Comparison of ENCODE assay signal across 16 mouse cellular contexts in genomic region chr14:26911201-26911600, GRCm38 (mm10). TPM values are rescaled to one million over a fixed set of nuclear protein-coding genes. Genes with fewer than 3 reads are reported as not detected.
DNase-seq lines count a peak whose midpoint lies in the region; ATAC-seq lines count a peak whose summit lies in the region.
"Had no signal": no experiment of that assay in that cellular context is flagged by ENCODE, and none has a peak within 500 bp of the region (broad histone marks: within the 10 kb centered on the region; RNA-seq: fewer than 3 reads in every experiment).

No protein-coding gene starts in this region.

- no peaks in the 10 kb centered on the region for H3K4me1 ChIP-seq in midbrain, embryonic 11.5 days (ENCODE audit: control insufficient read depth, insufficient read depth, low read length)
- no peaks in the 10 kb centered on the region for H3K4me1 ChIP-seq in midbrain, embryonic 16.5 days (ENCODE audit: control insufficient read depth, insufficient read depth, low read length)
- H3K4me1 ChIP-seq in hindbrain, embryonic 14.5 days (replicated peaks; ENCODE audit: control insufficient read depth, insufficient read depth, low read length) = no peaks in the 10 kb centered on the region
- H3K4me1 ChIP-seq: heart, embryonic 13.5 days; liver, embryonic 12.5 days had no signal

- H3K9me3 ChIP-seq in midbrain, embryonic 11.5 days (ENCODE audit: control insufficient read depth, low read length) = no peaks in the 10 kb centered on the region
- no peaks in the 10 kb centered on the region for H3K9me3 ChIP-seq in midbrain, embryonic 16.5 days (replicated peaks; ENCODE audit: control insufficient read depth, low read length, poor library complexity, severe bottlenecking)
- H3K9me3 ChIP-seq in hindbrain, embryonic 14.5 days (ENCODE audit: control insufficient read depth, low read length) = no peaks in the 10 kb centered on the region
- H3K9me3 ChIP-seq: G1E; heart, embryonic 13.5 days; liver, embryonic 12.5 days had no signal

- H3K4me3 ChIP-seq in midbrain, embryonic 11.5 days (ENCODE audit: low read depth, low read length) = no peak overlapping the region
- H3K4me3 ChIP-seq in midbrain, embryonic 16.5 days (ENCODE audit: low read depth, low read length) = no peak overlapping the region
- no peak overlapping the region for H3K4me3 ChIP-seq in hindbrain, embryonic 14.5 days (replicated peaks; ENCODE audit: low read length)
- H3K4me3 ChIP-seq: heart, embryonic 13.5 days; liver, embryonic 12.5 days had no signal

- H3K4me2 ChIP-seq in midbrain, embryonic 11.5 days = no peak overlapping the region
- H3K4me2 ChIP-seq in midbrain, embryonic 16.5 days (ENCODE audit: low read length) = no peak overlapping the region
- H3K4me2 ChIP-seq in hindbrain, embryonic 14.5 days (replicated peaks) = no peak overlapping the region
- H3K4me2 ChIP-seq: heart, embryonic 13.5 days; liver, embryonic 12.5 days had no signal

- no peak for ATAC-seq in midbrain, embryonic 11.5 days (ENCODE audit: low FRiP score)
- no peak for ATAC-seq in midbrain, embryonic 16.5 days
- ATAC-seq in hindbrain, embryonic 14.5 days (ENCODE audit: low FRiP score) = no peak
- ATAC-seq: hindbrain, postnatal 0 days; liver, embryonic 12.5 days had no signal

- no peak overlapping the region for H3K27ac ChIP-seq in midbrain, embryonic 11.5 days (ENCODE audit: low read depth, low read length)
- H3K27ac ChIP-seq in midbrain, embryonic 16.5 days (ENCODE audit: low read length) = no peak overlapping the region
- no peak overlapping the region for H3K27ac ChIP-seq in hindbrain, embryonic 14.5 days
- H3K27ac ChIP-seq: heart, embryonic 13.5 days; hindbrain, postnatal 0 days; liver, embryonic 12.5 days had no signal

- WGBS in midbrain, embryonic 11.5 days = 81% methylated on average over 6 of the region's 6 CpGs
- 75% methylated on average over 6 of the region's 6 CpGs for WGBS in midbrain, embryonic 16.5 days
- WGBS in hindbrain, embryonic 14.5 days = 83% methylated on average over 6 of the region's 6 CpGs

- DNase-seq in adrenal gland, postnatal 14 days = peak; percentile 10
- no peak for DNase-seq in adrenal gland, postnatal 25 days
- DNase-seq in midbrain, embryonic 11.5 days (ENCODE audit: low spot score, missing footprints) = peak; percentile 65
- peak; percentile 61 for DNase-seq in kidney, adult 9 months
- peak; percentile 52 for DNase-seq in lung, postnatal 36 days
- DNase-seq in urinary bladder, adult 2 months (ENCODE audit: low spot score) = no peak
- no peak for DNase-seq in hindbrain, embryonic 14.5 days (ENCODE audit: low spot score)
- DNase-seq: cerebellum, postnatal 36 days; thymus, adult 18-20 months had no signal

- H3K27me3 ChIP-seq in midbrain, embryonic 11.5 days (ENCODE audit: control insufficient read depth, insufficient read depth, low read length) = no peaks in the 10 kb centered on the region
- no peaks in the 10 kb centered on the region for H3K27me3 ChIP-seq in midbrain, embryonic 16.5 days (ENCODE audit: control insufficient read depth, insufficient read depth, low read depth, low read length)
- no peaks in the 10 kb centered on the region for H3K27me3 ChIP-seq in hindbrain, embryonic 14.5 days (ENCODE audit: control insufficient read depth, insufficient read depth, low read length)
- H3K27me3 ChIP-seq: heart, embryonic 13.5 days; liver, embryonic 12.5 days had no signal

- H3K36me3 ChIP-seq in midbrain, embryonic 11.5 days (ENCODE audit: control insufficient read depth, insufficient read depth, low read length) = no peaks in the 10 kb centered on the region
- H3K36me3 ChIP-seq in midbrain, embryonic 16.5 days (ENCODE audit: control insufficient read depth, insufficient read depth, low read length) = peaks cover 3% of the 10 kb centered on the region
- H3K36me3 ChIP-seq in hindbrain, embryonic 14.5 days (replicated peaks; ENCODE audit: control insufficient read depth, insufficient read depth) = no peaks in the 10 kb centered on the region
- H3K36me3 ChIP-seq: G1E; heart, embryonic 13.5 days; liver, embryonic 12.5 days had no signal

- no peak overlapping the region for H3K9ac ChIP-seq in midbrain, embryonic 11.5 days (ENCODE audit: low read length)
- H3K9ac ChIP-seq in midbrain, embryonic 16.5 days (ENCODE audit: low read depth, low read length) = no peak overlapping the region
- no peak overlapping the region for H3K9ac ChIP-seq in hindbrain, embryonic 14.5 days
- H3K9ac ChIP-seq: heart, embryonic 13.5 days; liver, embryonic 12.5 days had no signal

RNA-seq across cellular contexts. Expression of gene Asb14, which starts 16.8 kb away (rescaled TPM):
- not detected in 2 replicates for total RNA-seq in adrenal gland, postnatal 14 days (2021)
- total RNA-seq in adrenal gland, postnatal 25 days (2021) = not detected in 2 replicates
- polyA plus RNA-seq in midbrain, embryonic 11.5 days (2014; fragmentation: Nextera tagmentation; extraction: Ambion mirVana) = 0.12 TPM in 1 of 2 replicates, not detected in the other
- polyA plus RNA-seq in midbrain, embryonic 16.5 days (2015; fragmentation: Nextera tagmentation; extraction: Ambion mirVana) = 0.16 TPM in 1 of 2 replicates, not detected in the other
- not detected in 2 replicates for polyA plus RNA-seq in urinary bladder, adult 2 months (2012; rRNA removed)
- 0.17 TPM in 2 replicates for polyA plus RNA-seq in hindbrain, embryonic 14.5 days (2014; fragmentation: Nextera tagmentation; extraction: Ambion mirVana)
- total RNA-seq: hindbrain, postnatal 0 days; megakaryocyte, adult 5-6 weeks; neutrophil, adult 5-6 weeks had no signal
- polyA plus RNA-seq: G1E; liver, embryonic 12.5 days had no signal

RNA-seq across cellular contexts. Expression of gene Appl1, which starts 59.8 kb away (rescaled TPM):
- total RNA-seq in adrenal gland, postnatal 14 days (2021) = 29.7 and 31.5 TPM in 2 replicates
- 45.2 and 49.5 TPM in 2 replicates for total RNA-seq in adrenal gland, postnatal 25 days (2021)
- 35.5 and 38.5 TPM in 2 replicates for polyA plus RNA-seq in midbrain, embryonic 11.5 days (2014; fragmentation: Nextera tagmentation; extraction: Ambion mirVana)
- polyA plus RNA-seq in midbrain, embryonic 16.5 days (2015; fragmentation: Nextera tagmentation; extraction: Ambion mirVana) = 56.1 and 61.3 TPM in 2 replicates
- polyA plus RNA-seq in urinary bladder, adult 2 months (2012; rRNA removed) = 14.3 and 15.6 TPM in 2 replicates
- polyA plus RNA-seq in hindbrain, embryonic 14.5 days (2014; fragmentation: Nextera tagmentation; extraction: Ambion mirVana) = 69.9 and 70.5 TPM in 2 replicates

Comparison
In these comparisons a context has a peak if more than half of its experiments do, and no peak if none do; other contexts are left out.
1. DNase-seq: peak in adrenal gland, postnatal 14 days (single experiment), midbrain, embryonic 11.5 days (single experiment), kidney, adult 9 months (single experiment) and lung, postnatal 36 days (single experiment); none in adrenal gland, postnatal 25 days (single experiment), urinary bladder, adult 2 months (single experiment) and hindbrain, embryonic 14.5 days (single experiment).